Mouse (Mus musculus) liver, embryonic 14.5 days (tissue): ENCODE data around the gene Ntrk1.

Experiments
- CTCF ChIP-seq: IDR thresholded peaks from 2 replicates; pipeline ENCODE4 v1.5.1; 2016; ENCODE audit warnings: antibody characterized with exemption, low read depth, control low read depth
- EP300 ChIP-seq: IDR thresholded peaks from 2 replicates; pipeline ENCODE4 v1.6.1; 2016; ENCODE audit warnings: antibody characterized with exemption, low read depth

- TF ChIP-seq CTCF (no peak), EP300 (no peak)
Measured at GRCm38 (mm10) chr3:87742735-87743134, 52.2 kb downstream of the Ntrk1 start.
